Mouse (Mus musculus) embryo, embryonic 11 days (tissue): Measurements from ENCODE around the gene Golga1.
A peak's percentile ranks its signal among the peaks of the same experiment; 100 is the strongest.
"Not testable (repeated sequence)": the region's sequence is repeated elsewhere in the genome, so short reads cannot be mapped to it uniquely, and the experiment has no call there.

Experiments used
- DNase-seq: peaks from one replicate; pipeline ENCODE4 v3.0.0-alpha.2; 2015

The Golga1 gene

DNA sequence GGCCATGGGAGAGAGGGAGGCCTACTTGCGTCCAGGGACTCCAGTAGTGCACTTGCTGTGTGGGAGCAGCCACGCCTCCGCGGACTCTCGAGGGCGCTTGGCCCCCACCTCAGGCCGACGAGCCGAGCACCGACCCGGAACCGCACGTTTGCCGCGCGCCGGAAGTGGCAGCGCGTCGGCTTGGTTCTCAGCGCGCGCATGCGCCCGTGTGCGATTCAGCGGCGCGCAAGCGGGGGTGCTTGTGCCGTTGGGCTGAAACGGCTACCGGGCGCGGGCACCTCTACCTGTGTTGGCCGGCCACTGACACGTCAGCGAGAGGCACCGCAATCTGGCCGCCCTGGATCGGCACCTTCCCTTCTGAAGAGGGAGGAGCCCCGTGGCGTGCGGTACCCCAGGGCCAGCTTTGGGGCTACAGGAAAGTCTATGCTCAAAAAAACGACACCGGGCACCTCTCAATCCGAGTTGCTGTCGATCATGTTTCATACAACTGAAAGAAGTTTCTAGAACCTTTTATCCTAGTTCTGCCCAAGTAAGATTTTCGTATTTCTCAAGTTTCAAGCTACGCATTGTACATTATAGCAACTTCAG, at the start of gene Golga1:
Gene Golga1, minus strand, starts transcription at position 142 of the 588 bp plus-strand sequence.
- peak; percentile 97 for DNase-seq

- no peak for DNase-seq
Measured at GRCm38 (mm10) chr2:39114093-39114492, 48.8 kb upstream of the Golga1 start.

GRCm38 (mm10) chr2:39110514-39110913, 45.2 kb upstream of the Golga1 start:
- DNase-seq, result no peak

GRCm38 (mm10) chr2:39109712-39110111, 44.4 kb upstream of the Golga1 start:
- not testable (repeated sequence) for DNase-seq

GRCm38 (mm10) chr2:39099951-39100350, 34.6 kb upstream of the Golga1 start:
- not testable (repeated sequence) for DNase-seq

- DNase-seq, result no peak
Measured at GRCm38 (mm10) chr2:39097993-39098392, 32.7 kb upstream of the Golga1 start.

DNA sequence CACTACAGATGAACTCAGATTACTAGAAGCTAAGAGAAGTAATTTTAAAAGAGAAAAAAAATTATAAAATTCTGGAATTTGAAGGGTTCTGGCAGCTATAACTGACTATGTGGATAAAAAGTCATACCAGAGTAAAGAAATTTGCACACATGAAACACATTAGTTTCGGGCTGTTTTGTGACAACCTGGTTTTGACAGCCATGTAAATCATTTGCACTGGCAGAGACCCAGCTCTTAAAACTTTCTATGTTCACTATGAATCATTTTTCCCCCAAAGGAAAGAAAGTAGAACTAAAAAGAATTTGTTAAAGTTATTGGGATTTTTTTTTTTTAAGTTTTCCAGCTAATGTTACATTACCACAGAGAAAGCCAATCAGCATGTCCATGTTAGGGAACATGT, 26.6 kb upstream of the Golga1 start:
- DNase-seq, result no peak

GRCm38 (mm10) chr2:39082706-39083105, 17.4 kb upstream of the Golga1 start:
- no peak for DNase-seq

DNA sequence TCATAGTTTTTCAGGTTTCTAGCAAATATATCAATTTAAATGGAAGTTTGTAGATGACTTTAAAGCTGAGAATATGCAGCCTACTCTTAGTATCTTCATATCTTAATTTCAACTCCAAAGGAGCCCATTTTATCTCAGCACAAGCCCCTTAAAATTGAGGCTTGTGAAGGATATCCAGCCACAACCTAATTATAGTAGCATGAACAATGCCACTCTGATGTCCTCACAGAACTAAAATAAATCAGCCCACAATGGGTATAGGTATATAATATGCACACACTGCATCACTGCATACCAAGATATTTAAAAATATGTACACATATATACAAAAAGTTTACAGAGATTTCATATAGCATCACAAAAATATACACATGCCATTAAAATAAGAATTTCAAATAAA, 5.3 kb upstream of the Golga1 start:
- DNase-seq, result no peak

- no peak for DNase-seq
Measured at GRCm38 (mm10) chr2:39069096-39069495, 3.8 kb upstream of the Golga1 start.

DNA sequence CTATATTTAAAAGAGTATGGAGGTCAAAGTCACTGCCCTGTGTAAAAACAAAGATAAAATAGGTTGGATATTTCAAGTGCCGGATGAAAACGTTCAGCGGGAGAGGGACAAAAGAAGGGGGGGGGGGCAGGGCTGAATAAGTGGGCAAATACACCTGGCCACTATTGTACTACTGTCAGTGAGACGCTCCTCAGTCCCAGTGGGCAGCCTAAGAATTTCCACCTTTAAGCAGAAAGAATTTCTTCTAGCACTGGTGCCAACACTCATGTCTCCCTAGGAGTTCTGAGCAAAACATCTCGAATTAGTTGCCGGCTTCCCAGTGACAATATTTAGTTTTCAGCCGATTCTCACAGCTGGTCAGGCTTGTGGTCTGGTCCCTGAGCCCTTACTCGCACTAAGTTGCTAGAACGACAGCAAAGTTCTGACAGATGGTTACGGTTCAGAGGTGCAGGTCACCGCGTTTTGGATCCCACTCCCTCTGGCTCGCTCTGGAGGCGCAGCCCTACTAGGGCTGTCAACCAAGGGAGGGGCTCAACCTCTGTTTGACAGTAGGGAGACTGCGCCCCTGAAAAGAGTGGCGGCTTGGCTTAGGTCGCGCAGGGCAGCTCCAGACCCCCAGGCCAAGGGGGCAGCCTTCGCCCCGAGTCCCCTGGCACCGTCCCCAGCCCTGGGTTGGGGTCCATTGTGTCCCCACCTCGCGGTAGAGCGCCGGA, 498 bp downstream of the Golga1 start:
- peak; percentile 41 for DNase-seq

GRCm38 (mm10) chr2:39048515-39048914, 16.8 kb downstream of the Golga1 start:
- DNase-seq, result no peak

DNA sequence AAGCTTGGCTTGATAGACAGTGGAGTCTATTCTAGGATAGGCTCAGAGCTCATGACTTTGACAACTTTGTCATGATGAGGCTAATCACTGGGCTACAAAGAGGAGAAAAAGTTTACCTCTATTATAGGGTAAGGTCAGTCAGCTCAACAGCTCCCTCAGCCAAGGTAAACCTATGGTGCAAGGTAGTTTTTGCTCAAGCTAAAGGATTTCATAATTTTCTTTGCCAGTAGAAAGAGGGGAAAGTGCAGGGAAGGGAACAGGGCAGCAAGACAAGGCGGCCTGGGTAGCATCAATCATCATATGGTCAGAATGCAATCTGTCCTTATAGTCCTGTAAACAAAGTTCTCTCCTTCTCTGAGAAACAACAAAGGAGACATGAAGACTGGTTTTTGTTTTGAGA, 25.1 kb downstream of the Golga1 start:
- no peak for DNase-seq

DNA sequence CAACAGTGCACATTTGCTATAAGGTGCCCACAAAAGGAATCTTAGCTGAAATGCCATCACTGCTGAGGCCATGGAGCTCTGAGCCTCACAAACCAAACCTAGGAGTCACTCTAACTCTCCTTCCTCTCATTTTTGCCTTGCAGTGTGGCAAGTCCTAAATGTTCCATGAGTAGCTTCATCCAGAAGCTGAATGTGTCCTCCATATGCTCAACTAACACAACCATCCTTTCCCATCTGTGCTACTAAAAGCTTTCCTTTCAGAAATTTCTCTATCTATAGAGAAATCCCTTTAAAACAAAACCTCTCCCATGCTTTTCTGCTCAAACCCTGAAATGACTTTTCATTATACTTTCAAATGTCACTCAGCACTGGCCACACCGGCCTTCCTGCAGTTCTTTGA, 33.7 kb downstream of the Golga1 start:
- DNase-seq, result no peak

DNA sequence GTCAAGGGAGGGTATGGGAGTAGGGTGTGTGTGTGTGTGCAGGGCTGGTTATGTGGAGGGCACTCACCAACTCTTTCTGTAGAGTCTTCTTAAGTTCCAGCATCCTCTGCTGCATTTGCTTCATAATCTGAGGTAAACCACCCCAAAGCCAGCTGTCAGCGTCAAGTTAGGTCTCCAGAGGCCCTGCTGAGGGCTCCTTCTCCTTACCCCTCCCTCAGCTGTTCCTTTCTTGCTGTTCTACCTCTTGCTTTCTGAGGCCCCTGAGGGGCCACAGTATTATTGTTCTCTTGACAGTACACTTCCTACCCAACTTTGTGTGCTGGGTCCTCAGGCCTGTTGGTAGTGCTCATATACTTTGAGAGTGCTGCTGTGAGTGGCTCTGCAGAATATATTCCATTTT, 45.3 kb downstream of the Golga1 start:
- DNase-seq, result no peak

DNA sequence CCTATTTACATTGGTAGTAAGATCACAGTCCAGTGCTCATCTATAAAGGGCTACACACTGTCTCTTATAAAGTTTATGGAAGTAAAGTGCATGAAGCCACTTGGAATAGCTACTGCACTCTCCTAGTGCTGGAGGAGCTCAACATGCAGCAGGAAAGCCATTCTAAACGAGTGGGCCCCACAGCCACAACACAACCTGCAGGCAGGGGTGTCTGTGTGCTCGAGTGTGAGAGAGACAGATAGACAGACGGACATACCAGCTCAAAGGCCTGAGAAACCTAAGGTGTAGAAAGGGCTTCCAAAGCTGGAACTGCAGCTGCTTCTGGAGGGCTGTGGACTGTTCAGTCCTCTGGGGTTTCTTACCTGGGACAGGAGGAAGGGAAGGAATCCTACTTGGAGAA, 48.8 kb downstream of the Golga1 start:
- DNase-seq, result no peak

DNA sequence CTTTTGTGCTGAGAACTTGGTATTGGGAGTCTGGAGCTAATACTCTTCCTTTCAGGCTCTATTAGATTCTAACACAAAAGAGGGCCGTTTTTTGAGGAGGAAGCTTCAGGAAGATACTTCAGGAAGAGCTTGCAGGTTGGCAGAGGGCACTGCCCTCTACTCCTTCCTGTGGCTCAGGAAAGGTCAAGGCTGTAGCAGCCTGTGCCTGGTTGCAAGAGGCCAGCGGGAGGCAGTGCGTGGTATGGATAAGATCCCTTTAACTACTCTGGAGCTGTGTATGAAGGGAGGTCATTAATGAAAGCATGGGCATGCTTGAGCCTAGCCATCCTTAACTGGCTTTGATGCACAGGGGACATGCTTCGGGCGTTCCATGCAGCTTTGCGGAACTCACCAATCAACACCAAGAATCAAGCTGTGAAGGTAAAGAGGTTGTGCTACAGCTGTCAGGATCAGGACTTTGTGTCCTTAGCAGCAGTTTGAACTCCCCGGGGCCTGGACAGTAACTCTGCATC, 52.5 kb downstream of the Golga1 start:
- no peak for DNase-seq

- no peak for DNase-seq
Measured at GRCm38 (mm10) chr2:39011971-39012370, 53.4 kb downstream of the Golga1 start.

DNA sequence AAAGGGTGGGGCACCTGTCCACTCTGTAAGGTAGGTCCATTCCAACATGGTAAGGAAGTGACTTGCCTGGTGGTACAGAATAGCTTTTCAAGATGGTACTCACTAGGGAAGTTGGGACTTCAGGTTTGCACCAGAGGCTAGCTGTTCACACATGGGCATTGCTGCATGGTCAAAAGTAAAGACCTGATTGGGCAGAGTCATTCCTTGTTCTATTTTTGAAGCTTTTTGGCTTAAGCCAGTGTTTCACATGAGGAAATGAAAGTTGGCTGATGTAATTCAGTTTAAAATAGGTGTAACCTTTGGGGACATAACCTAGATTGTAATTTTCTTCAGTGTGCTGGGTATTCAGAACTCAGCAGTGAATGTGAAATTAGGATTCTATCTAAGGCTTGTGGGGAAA, 54.1 kb downstream of the Golga1 start:
- no peak for DNase-seq

DNA sequence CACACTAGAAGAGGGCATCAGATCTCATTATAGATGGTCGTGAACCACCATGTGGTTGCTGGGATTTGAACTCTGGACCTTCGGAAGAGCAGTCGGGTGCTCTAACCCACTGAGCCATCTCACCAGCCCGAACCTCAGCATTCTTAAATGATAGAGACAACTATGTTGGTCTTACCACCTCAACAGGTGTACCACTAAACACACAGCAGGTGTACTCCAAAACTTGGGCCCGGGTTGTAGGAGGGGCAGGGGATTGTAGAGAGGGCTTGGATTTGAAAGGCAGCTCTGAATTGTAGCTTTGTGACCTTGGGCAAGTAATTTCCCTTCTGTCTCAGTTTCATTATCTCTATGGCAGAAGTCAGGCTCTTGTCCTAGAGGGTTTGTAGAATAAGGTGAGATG, 55.2 kb downstream of the Golga1 start:
- not testable (repeated sequence) for DNase-seq

- peak; percentile 53 for DNase-seq
Measured at GRCm38 (mm10) chr2:39008954-39009365, 56.4 kb downstream of the Golga1 start.

DNA sequence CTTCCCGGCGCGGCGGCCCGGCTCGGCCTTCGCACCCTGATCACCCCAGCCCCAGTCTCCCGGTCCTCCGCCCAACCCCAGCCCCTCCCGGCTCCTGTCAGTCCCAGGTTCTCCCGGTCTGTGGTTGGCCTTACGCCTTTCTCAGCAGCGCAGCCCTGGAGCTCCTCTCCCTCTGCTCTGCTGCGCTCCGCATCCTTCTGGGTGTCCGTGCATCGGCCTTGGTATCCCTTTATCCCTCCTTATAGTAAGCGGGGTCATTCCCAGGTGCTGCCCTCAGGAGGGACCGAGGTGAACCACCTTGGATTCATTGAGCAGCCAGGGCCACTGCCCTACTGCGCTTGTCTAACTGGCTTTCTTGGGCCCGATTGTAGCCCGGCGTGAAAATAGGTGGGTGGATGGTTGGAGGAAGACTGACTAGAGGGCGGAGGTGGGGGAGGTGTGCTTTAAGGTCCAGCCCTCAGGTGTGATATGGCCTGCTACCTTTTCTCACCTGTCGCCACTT, 56.9 kb downstream of the Golga1 start:
- DNase-seq, result peak; percentile 48

- DNase-seq, result peak; percentile 95
Measured at GRCm38 (mm10) chr2:39007865-39008264, 57.5 kb downstream of the Golga1 start.

- no peak for DNase-seq
Measured at GRCm38 (mm10) chr2:39006149-39006730, 59.1 kb downstream of the Golga1 start.
